Mouse (Mus musculus): Measurements from ENCODE around the gene 1700010B08Rik. TPM values are rescaled to one million over a fixed set of nuclear protein-coding genes. Genes with fewer than 3 reads are reported as not detected.

1700010B08Rik gene
- polyA plus RNA-seq, 2 experiments: not detected

- Histone ChIP-seq H3K27ac (no peak overlapping the region), H3K4me3 (ENCODE audit: insufficient read depth in 1 of 2, low read depth in 2 of 2, low read length in 2 of 2) (no peak overlapping the region), H3K9me3 (ENCODE audit: control insufficient read depth, low read length) (no peaks in the 10 kb centered on the region), H3K4me2 (ENCODE audit: low read depth) (no peak overlapping the region), H3K9ac (replicated peaks) (no peak overlapping the region), H3K27me3 (ENCODE audit: control insufficient read depth, insufficient read depth, low read length) (no peaks in the 10 kb centered on the region), H3K36me3 (replicated peaks; ENCODE audit: control insufficient read depth, insufficient read depth, low read depth) (peaks cover 14% of the 10 kb centered on the region), H3K4me1 (replicated peaks; ENCODE audit: control insufficient read depth in 2 of 2, insufficient read depth in 2 of 2, low read length in 1 of 2) (no peaks in the 10 kb centered on the region)
- 77% methylated on average over 6 of the region's 6 CpGs for WGBS (ENCODE audit: insufficient replicate concordance)
- DNase-seq (ENCODE audit: low read depth in 3 of 3, low spot score in 3 of 3) (no peak), ATAC-seq (ENCODE audit: insufficient read depth) (no peak)
- TF ChIP-seq CTCF (IDR thresholded peaks at IDR 0.05; ENCODE audit: low read depth) (no peak), EP300 (IDR thresholded peaks at IDR 0.05; ENCODE audit: low read depth) (no peak)
Measured at GRCm38 (mm10) chr2:173691748-173692147, 27.5 kb upstream of the 1700010B08Rik start.

GRCm38 (mm10) chr2:173692693-173693092 is 26.5 kb upstream of the 1700010B08Rik start:
- Histone ChIP-seq H3K4me1 (replicated peaks; ENCODE audit: control insufficient read depth in 2 of 2, insufficient read depth in 2 of 2, low read length in 1 of 2) (no peaks in the 10 kb centered on the region), H3K9ac (replicated peaks) (no peak overlapping the region), H3K27ac (no peak overlapping the region), H3K4me3 (ENCODE audit: insufficient read depth in 1 of 2, low read depth in 2 of 2, low read length in 2 of 2) (no peak overlapping the region), H3K27me3 (ENCODE audit: control insufficient read depth, insufficient read depth, low read length) (no peaks in the 10 kb centered on the region), H3K4me2 (ENCODE audit: low read depth) (no peak overlapping the region), H3K36me3 (replicated peaks; ENCODE audit: control insufficient read depth, insufficient read depth, low read depth) (peaks cover 14% of the 10 kb centered on the region), H3K9me3 (ENCODE audit: control insufficient read depth, low read length) (no peaks in the 10 kb centered on the region)
- DNase-seq (ENCODE audit: low read depth in 3 of 3, low spot score in 3 of 3) (no peak), ATAC-seq (ENCODE audit: insufficient read depth) (no peak)
- TF ChIP-seq EP300 (IDR thresholded peaks at IDR 0.05; ENCODE audit: low read depth) (no peak), CTCF (IDR thresholded peaks at IDR 0.05; ENCODE audit: low read depth) (no peak)
- WGBS (ENCODE audit: insufficient replicate concordance): 75% methylated on average over 2 of the region's 2 CpGs

- H3K9ac ChIP-seq (replicated peaks): no peak overlapping the region
Measured at GRCm38 (mm10) chr2:173698850-173699249, 20.4 kb upstream of the 1700010B08Rik start.

GRCm38 (mm10) chr2:173702096-173702866 is 16.9 kb upstream of the 1700010B08Rik start:
- no peak for DNase-seq (ENCODE audit: low read depth in 3 of 3, low spot score in 3 of 3)
- WGBS (ENCODE audit: insufficient replicate concordance): 75% methylated on average over 16 of the region's 16 CpGs
- H3K27ac ChIP-seq: no peak overlapping the region
- H3K9me3 ChIP-seq (ENCODE audit: control insufficient read depth, low read length): no peaks in the 10 kb centered on the region
- H3K4me2 ChIP-seq (ENCODE audit: low read depth): no peak overlapping the region
- H3K27me3 ChIP-seq (ENCODE audit: control insufficient read depth, insufficient read depth, low read length): no peaks in the 10 kb centered on the region
- no peak overlapping the region for H3K9ac ChIP-seq (replicated peaks)
- no peak for ATAC-seq (ENCODE audit: insufficient read depth)
- H3K4me1 ChIP-seq (replicated peaks; ENCODE audit: control insufficient read depth in 2 of 2, insufficient read depth in 2 of 2, low read length in 1 of 2): no peaks in the 10 kb centered on the region
- H3K36me3 ChIP-seq (replicated peaks; ENCODE audit: control insufficient read depth, insufficient read depth, low read depth): peaks cover 12% of the 10 kb centered on the region
- no peak for TF ChIP-seq EP300 (IDR thresholded peaks at IDR 0.05; ENCODE audit: low read depth)
- no peak for TF ChIP-seq CTCF (IDR thresholded peaks at IDR 0.05; ENCODE audit: low read depth)
- no peak overlapping the region for H3K4me3 ChIP-seq (ENCODE audit: insufficient read depth in 1 of 2, low read depth in 2 of 2, low read length in 2 of 2)

More at GRCm38 (mm10) chr2:173698850-173699249, 20.4 kb upstream of the 1700010B08Rik start:
- Histone ChIP-seq H3K27me3 (ENCODE audit: control insufficient read depth, insufficient read depth, low read length) (no peaks in the 10 kb centered on the region), H3K4me3 (ENCODE audit: insufficient read depth in 1 of 2, low read depth in 2 of 2, low read length in 2 of 2) (no peak overlapping the region), H3K36me3 (replicated peaks; ENCODE audit: control insufficient read depth, insufficient read depth, low read depth) (peaks cover 26% of the 10 kb centered on the region), H3K4me1 (replicated peaks; ENCODE audit: control insufficient read depth in 2 of 2, insufficient read depth in 2 of 2, low read length in 1 of 2) (no peaks in the 10 kb centered on the region), H3K9me3 (ENCODE audit: control insufficient read depth, low read length) (no peaks in the 10 kb centered on the region), H3K4me2 (ENCODE audit: low read depth) (no peak overlapping the region), H3K27ac (no peak overlapping the region)
- no peak for TF ChIP-seq CTCF (IDR thresholded peaks at IDR 0.05; ENCODE audit: low read depth)
- DNase-seq (ENCODE audit: low read depth in 3 of 3, low spot score in 3 of 3): no peak
- 81% methylated on average over 3 of the region's 3 CpGs for WGBS (ENCODE audit: insufficient replicate concordance)
- ATAC-seq (ENCODE audit: insufficient read depth): no peak

GRCm38 (mm10) chr2:173702867-173703237 is 16.4 kb upstream of the 1700010B08Rik start:
- H3K27ac ChIP-seq: no peak overlapping the region
- H3K9me3 ChIP-seq (ENCODE audit: control insufficient read depth, low read length): no peaks in the 10 kb centered on the region
- H3K27me3 ChIP-seq (ENCODE audit: control insufficient read depth, insufficient read depth, low read length): no peaks in the 10 kb centered on the region
- H3K36me3 ChIP-seq (replicated peaks; ENCODE audit: control insufficient read depth, insufficient read depth, low read depth): peaks cover 12% of the 10 kb centered on the region
- no peak overlapping the region for H3K4me2 ChIP-seq (ENCODE audit: low read depth)
- H3K4me3 ChIP-seq (ENCODE audit: insufficient read depth in 1 of 2, low read depth in 2 of 2, low read length in 2 of 2): no peak overlapping the region
- H3K4me1 ChIP-seq (replicated peaks; ENCODE audit: control insufficient read depth in 2 of 2, insufficient read depth in 2 of 2, low read length in 1 of 2): no peaks in the 10 kb centered on the region
- DNase-seq (ENCODE audit: low read depth in 3 of 3, low spot score in 3 of 3) (no peak), ATAC-seq (ENCODE audit: insufficient read depth) (no peak)
- TF ChIP-seq EP300 (IDR thresholded peaks at IDR 0.05; ENCODE audit: low read depth) (no peak), CTCF (IDR thresholded peaks at IDR 0.05; ENCODE audit: low read depth) (no peak)
- no peak overlapping the region for H3K9ac ChIP-seq (replicated peaks)
- WGBS (ENCODE audit: insufficient replicate concordance): 82% methylated on average over 12 of the region's 12 CpGs

All from liver, embryonic 14.5 days (tissue).